Mouse (Mus musculus): ENCODE data around the gene Skap1.

GRCm38 (mm10) chr11:96789990-96790389, 325.6 kb downstream of the Skap1 start:
- TF ChIP-seq CTCF (IDR thresholded peaks at IDR 0.05; ENCODE audit: low read depth): peak; percentile 40
- TF ChIP-seq EP300 (IDR thresholded peaks at IDR 0.05; ENCODE audit: low read depth): no peak
